Mouse (Mus musculus): ENCODE measurements around the gene Mrpl9. TPM values are rescaled to one million over a fixed set of nuclear protein-coding genes. Genes with fewer than 3 reads are reported as not detected.

Mrpl9 gene
- 61.5 TPM for polyA plus RNA-seq (2017; shearing (Covaris generic))

DNA sequence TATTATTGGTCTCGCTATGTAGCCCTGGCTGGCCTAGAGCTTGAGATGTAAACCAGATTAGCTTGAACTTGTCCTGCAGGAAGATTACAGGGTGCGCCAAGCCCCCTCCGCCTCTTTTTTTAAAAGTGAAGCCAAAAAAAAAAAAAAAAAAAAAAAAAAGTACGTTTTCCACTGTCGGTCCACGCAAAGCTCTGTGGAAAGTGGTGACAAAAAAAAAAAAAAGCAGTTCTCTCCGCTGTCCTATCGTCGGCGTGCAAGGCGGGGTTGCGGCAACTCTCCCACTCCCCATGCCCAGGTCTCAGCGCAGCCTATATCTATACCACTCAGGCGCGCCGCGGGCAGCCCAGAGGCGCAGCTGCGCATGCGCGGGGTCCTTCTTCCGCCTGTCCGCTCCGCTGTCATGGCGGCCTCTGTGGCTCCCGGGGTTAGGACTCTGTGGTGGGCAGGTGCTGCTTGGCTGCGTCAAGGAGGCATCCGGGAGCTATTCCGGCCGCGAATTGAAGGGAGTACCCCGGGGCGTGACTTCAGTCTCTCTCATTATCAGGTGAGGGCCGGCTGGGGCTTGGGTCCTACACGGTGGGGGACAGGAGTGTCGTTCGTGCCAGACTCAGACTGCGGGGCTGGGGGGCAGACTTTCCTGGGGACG, at the start of gene Mrpl9:
TSS of gene Mrpl9 (plus strand) at position 368 of the 646 bp plus-strand sequence.

DNA sequence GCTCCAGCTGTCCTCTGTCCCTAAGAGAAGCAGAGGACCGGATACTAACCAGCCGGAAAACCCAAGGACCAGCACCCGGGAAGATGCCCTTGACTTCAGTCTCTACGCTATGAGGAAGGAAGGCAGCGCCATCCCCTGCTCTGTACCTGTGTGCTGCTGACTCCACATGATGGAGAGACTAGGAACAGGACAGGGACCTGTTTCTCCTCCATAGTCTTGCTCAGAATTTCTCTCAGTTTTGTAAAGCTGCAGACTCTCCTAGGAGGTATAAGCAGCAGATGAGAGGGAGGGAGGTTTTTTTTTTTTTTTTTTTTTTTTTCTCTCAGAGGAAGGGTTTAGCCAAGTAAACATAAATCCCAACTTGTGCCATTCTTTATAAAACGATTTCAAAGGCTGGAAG, 44.9 kb upstream of the Mrpl9 start, which contains the start of gene Lingo4:
TSS of gene Lingo4 (plus strand) at position 301 of the 400 bp plus-strand sequence.

DNA sequence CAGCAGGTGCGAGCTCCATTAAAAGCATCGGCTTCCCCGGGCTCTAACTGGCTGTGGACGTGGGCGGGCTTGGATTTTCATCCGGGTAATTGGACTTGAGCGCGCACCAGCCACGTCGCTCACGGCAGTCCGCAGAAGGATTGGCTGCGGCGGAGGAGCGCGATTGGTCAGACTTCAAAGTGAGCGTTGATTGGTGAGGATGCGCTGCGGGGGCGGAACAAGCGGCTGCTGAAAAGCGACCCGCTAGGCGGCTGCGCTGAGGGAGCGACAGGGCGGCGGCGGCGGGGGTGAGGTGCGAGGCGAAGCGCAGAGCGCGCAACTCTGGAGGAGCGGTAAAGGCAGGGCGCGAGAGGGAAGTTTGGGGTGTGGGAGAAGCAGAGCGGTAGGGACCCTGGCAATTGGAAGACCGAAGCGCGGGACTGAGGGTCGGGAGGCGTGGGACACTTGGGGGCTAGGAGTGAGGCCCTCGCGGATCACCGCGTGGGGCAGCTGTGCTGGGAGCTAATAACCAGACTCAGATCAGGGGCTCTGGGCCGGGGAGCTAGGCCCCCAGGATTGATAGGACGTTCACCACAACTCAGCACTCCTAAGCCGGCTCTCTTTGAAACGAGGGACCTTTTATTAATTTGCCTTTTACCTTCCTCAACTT, 30.0 kb upstream of the Mrpl9 start, which contains the start of gene Tdrkh:
TSS of gene Tdrkh (plus strand) at position 243 of the 649 bp plus-strand sequence.

DNA sequence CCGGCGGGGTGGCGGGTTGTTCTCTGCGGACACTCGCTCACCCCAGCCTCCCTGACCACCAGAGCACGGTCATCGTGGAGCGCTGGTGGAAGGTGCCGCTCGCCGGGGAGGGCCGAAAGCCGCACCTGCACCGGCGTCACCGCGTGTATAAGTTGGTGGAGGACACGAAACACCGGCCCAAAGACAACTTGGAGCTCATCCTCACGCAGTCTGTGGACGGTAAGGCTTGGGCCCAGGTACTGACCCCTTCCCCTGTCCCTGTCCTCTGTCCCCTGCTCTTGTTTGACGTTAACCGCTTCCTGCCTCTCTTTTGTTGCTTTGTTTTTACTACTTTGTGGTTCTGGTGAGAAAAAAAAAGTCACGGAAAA, 463 bp downstream of the Mrpl9 start, which contains the start of gene Oaz3:
TSS of gene Oaz3 (minus strand) at position 319 of the 368 bp plus-strand sequence.

GRCm38 (mm10) chr3:94477981-94478422, 34.9 kb downstream of the Mrpl9 start, which contains the start of gene Celf3:
Celf3 (plus strand) TSS chr3:94478295.

DNA sequence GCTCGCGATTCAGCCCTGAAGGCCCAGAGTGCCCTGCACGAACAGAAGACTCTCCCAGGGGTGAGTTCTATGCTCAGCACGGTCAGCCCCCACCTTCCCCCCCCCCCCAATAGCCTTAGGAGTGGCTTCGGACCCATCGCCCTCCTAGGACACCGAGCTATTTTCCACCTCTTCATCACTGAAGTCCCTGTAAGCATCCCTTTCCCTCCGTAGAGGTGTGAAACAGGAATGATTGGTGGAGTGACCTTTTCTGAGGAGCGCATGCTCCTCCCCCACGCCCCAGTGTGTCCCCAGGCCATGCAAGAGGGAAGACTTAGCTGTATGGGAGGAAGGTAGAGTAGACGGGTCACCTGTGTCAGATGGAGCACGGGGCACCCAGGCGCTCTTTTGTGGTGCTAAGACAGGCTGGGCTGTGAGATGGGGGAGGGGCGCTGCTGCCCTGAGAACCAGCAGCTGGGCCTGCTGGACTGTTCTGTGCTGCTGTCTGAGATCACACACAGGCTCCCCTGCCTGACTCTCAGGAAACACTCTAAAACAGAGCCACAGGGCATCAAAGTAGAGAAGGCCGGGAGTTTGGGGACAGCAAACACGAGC, 37.3 kb downstream of the Mrpl9 start, which contains the start of gene Riiad1:
TSS of gene Riiad1 (minus strand) at position 51 of the 594 bp plus-strand sequence.

Other genes with a start within 250 kb of the Mrpl9 start
- gene Gm5286, start 246.6 kb upstream of the Mrpl9 start, polyA plus RNA-seq (2017; shearing (Covaris generic)) = not detected
- gene Gm4778, start 179.3 kb upstream of the Mrpl9 start, polyA plus RNA-seq (2017; shearing (Covaris generic)) = not detected
- gene Them4, start 133.2 kb upstream of the Mrpl9 start, polyA plus RNA-seq (2017; shearing (Covaris generic)) = 5.0 TPM
- gene Them5, start 101.2 kb upstream of the Mrpl9 start, polyA plus RNA-seq (2017; shearing (Covaris generic)) = not detected
- gene C2cd4d, start 80.9 kb upstream of the Mrpl9 start, polyA plus RNA-seq (2017; shearing (Covaris generic)) = not detected
- not detected for gene Rorc, start 70.5 kb upstream of the Mrpl9 start, polyA plus RNA-seq (2017; shearing (Covaris generic))
- not detected for gene Lingo4, start 44.8 kb upstream of the Mrpl9 start, polyA plus RNA-seq (2017; shearing (Covaris generic))
- 2.5 TPM for gene Tdrkh, start 30.0 kb upstream of the Mrpl9 start, polyA plus RNA-seq (2017; shearing (Covaris generic))
- gene Oaz3, start 597 bp downstream of the Mrpl9 start, polyA plus RNA-seq (2017; shearing (Covaris generic)) = 1.8 TPM
- not detected for gene Celf3, start 35.0 kb downstream of the Mrpl9 start, polyA plus RNA-seq (2017; shearing (Covaris generic))
- 1.8 TPM for gene Riiad1, start 37.0 kb downstream of the Mrpl9 start, polyA plus RNA-seq (2017; shearing (Covaris generic))
- gene Snx27, start 139.4 kb downstream of the Mrpl9 start, polyA plus RNA-seq (2017; shearing (Covaris generic)) = 15.6 TPM
- gene Gm10972, start 199.8 kb downstream of the Mrpl9 start, polyA plus RNA-seq (2017; shearing (Covaris generic)) = not detected
- 6.0 TPM for gene Tuft1, start 215.6 kb downstream of the Mrpl9 start, polyA plus RNA-seq (2017; shearing (Covaris generic))